Mouse (Mus musculus) embryonic facial prominence, embryonic 10.5 days (tissue): ENCODE measurements around the gene Gchfr. TPM values are rescaled to one million over a fixed set of nuclear protein-coding genes. Genes with fewer than 3 reads are reported as not detected.

Source experiments
- DNase-seq: peaks from one replicate; pipeline ENCODE4 v3.0.0-alpha.2; 2017; ENCODE audit warnings: low spot score
- H3K27ac ChIP-seq: fragments of 300-500 bp; sonication (generic); replicated peaks from 2 replicates; pipeline ENCODE4 v1.5.1; 2016; ENCODE audit warnings: mild to moderate bottlenecking
- H3K27me3 ChIP-seq: fragments of 300-500 bp; sonication (generic); replicated peaks from 2 replicates; pipeline ENCODE4 v1.6.1; 2016; ENCODE audit warnings: low read depth, mild to moderate bottlenecking; ENCODE audit not compliant: poor library complexity, severe bottlenecking
- H3K36me3 ChIP-seq: fragments of 300-500 bp; sonication (generic); replicated peaks from 2 replicates; pipeline ENCODE4 v1.6.1; 2016; ENCODE audit warnings: mild to moderate bottlenecking, moderate library complexity
- H3K4me1 ChIP-seq: fragments of 300-500 bp; sonication (generic); 2 replicates; pipeline ENCODE4 v1.6.1; 2016
- H3K4me3 ChIP-seq: fragments of 300-500 bp; sonication (generic); 2 replicates; pipeline ENCODE4 v1.5.1; 2016; ENCODE audit warnings: mild to moderate bottlenecking, moderate library complexity
- H3K9me3 ChIP-seq: fragments of 300-500 bp; sonication (generic); 2 replicates; pipeline ENCODE4 v1.6.1; 2016; ENCODE audit warnings: mild to moderate bottlenecking
- WGBS: fragments of 180-500 bp; shearing (Covaris S2); methylation state at CpG from one replicate; pipeline ENCODE4 v1.1.7; 2016; 5-methylcytosine and 5-hydroxymethylcytosine counted together
- polyA plus RNA-seq: library from polyadenylated mRNA; unstranded; fragments of >200 nt; fragmentation: Nextera tagmentation; extraction: Ambion mirVana; gene quantifications from 2 replicates; pipeline ENCODE4 v1.2.1, GENCODE M21; 2016

Gchfr gene
- 5.3 and 6.1 TPM in 2 replicates for polyA plus RNA-seq

GRCm38 (mm10) chr2:119166901-119167865 lies at the start of gene Gchfr:
Gene Gchfr (plus strand): TSS chr2:119167773.
- Histone ChIP-seq H3K27me3 (peaks cover 63% of the 10 kb centered on the region), H3K4me1 (peaks cover 28% of the 10 kb centered on the region), H3K4me3 (peak within 1 kb of the TSS; percentile 67), H3K9me3 (no peaks in the 10 kb centered on the region), H3K27ac (peak within 1 kb of the TSS; percentile 8; the same call in 1 of the 2 replicates), H3K36me3 (peaks cover 5% of the 10 kb centered on the region; the same call in 1 of the 2 replicates)
- peak; percentile 82 for DNase-seq
- under 1% methylated on average over 60 of the region's 60 CpGs for WGBS

GRCm38 (mm10) chr2:119136346-119136898 lies 31.2 kb upstream of the Gchfr start:
- DNase-seq: no peak
- WGBS: 85% methylated on average over 5 of the region's 5 CpGs
- no peaks in the 10 kb centered on the region for H3K9me3 ChIP-seq
- no peak overlapping the region for H3K4me3 ChIP-seq
- H3K4me1 ChIP-seq: no peaks in the 10 kb centered on the region
- H3K27ac ChIP-seq: no peak overlapping the region
- peaks cover 99% of the 10 kb centered on the region for H3K36me3 ChIP-seq
- H3K27me3 ChIP-seq: no peaks in the 10 kb centered on the region

GRCm38 (mm10) chr2:119145199-119145598 lies 22.4 kb upstream of the Gchfr start:
- WGBS: 81% methylated on average over 2 of the region's 2 CpGs
- H3K4me1 ChIP-seq: no peaks in the 10 kb centered on the region
- no peak overlapping the region for H3K4me3 ChIP-seq
- H3K27ac ChIP-seq: no peak overlapping the region
- H3K27me3 ChIP-seq: no peaks in the 10 kb centered on the region
- H3K9me3 ChIP-seq: peaks cover 4% of the 10 kb centered on the region; the same call in 1 of the 2 replicates
- DNase-seq: no peak
- H3K36me3 ChIP-seq: peaks cover 98% of the 10 kb centered on the region

GRCm38 (mm10) chr2:119146435-119146834 lies 21.1 kb upstream of the Gchfr start:
- no peak for DNase-seq
- Histone ChIP-seq H3K4me3 (no peak overlapping the region), H3K27ac (no peak overlapping the region), H3K27me3 (no peaks in the 10 kb centered on the region), H3K36me3 (peaks cover 98% of the 10 kb centered on the region), H3K4me1 (no peaks in the 10 kb centered on the region), H3K9me3 (peaks cover 4% of the 10 kb centered on the region; the same call in 1 of the 2 replicates)
- 92% methylated on average over 6 of the region's 6 CpGs for WGBS

GRCm38 (mm10) chr2:119147160-119147678 lies 20.4 kb upstream of the Gchfr start:
- H3K4me3 ChIP-seq: no peak overlapping the region
- no peaks in the 10 kb centered on the region for H3K27me3 ChIP-seq
- no peak for DNase-seq
- no peak overlapping the region for H3K27ac ChIP-seq
- H3K9me3 ChIP-seq: peaks cover 4% of the 10 kb centered on the region; the same call in 1 of the 2 replicates
- peaks cover 98% of the 10 kb centered on the region for H3K36me3 ChIP-seq
- 83% methylated on average over 22 of the region's 22 CpGs for WGBS
- no peaks in the 10 kb centered on the region for H3K4me1 ChIP-seq

- peaks cover 98% of the 10 kb centered on the region for H3K36me3 ChIP-seq
- H3K4me3 ChIP-seq: no peak overlapping the region
- no peak for DNase-seq
- 91% methylated on average over 8 of the region's 8 CpGs for WGBS
- peaks cover 4% of the 10 kb centered on the region; the same call in 1 of the 2 replicates for H3K9me3 ChIP-seq
- H3K4me1 ChIP-seq: no peaks in the 10 kb centered on the region
- H3K27ac ChIP-seq: no peak overlapping the region
- H3K27me3 ChIP-seq: no peaks in the 10 kb centered on the region
Observed at GRCm38 (mm10) chr2:119147775-119148174, 19.8 kb upstream of the Gchfr start.

- 90% methylated on average over 6 of the region's 6 CpGs for WGBS
- DNase-seq: no peak
- H3K27me3 ChIP-seq: no peaks in the 10 kb centered on the region
- H3K4me1 ChIP-seq: peaks cover 14% of the 10 kb centered on the region
- H3K27ac ChIP-seq: no peak overlapping the region
- H3K9me3 ChIP-seq: no peaks in the 10 kb centered on the region
- no peak overlapping the region for H3K4me3 ChIP-seq
- H3K36me3 ChIP-seq: peaks cover 75% of the 10 kb centered on the region
Observed at GRCm38 (mm10) chr2:119152255-119152654, 15.3 kb upstream of the Gchfr start.

- peaks cover 18% of the 10 kb centered on the region for H3K4me1 ChIP-seq
- H3K4me3 ChIP-seq: no peak overlapping the region
- peaks cover 51% of the 10 kb centered on the region for H3K36me3 ChIP-seq
- H3K9me3 ChIP-seq: no peaks in the 10 kb centered on the region
- 81% methylated on average over 2 of the region's 2 CpGs for WGBS
- H3K27me3 ChIP-seq: no peaks in the 10 kb centered on the region
- no peak for DNase-seq
- H3K27ac ChIP-seq: no peak overlapping the region
Observed at GRCm38 (mm10) chr2:119154683-119155082, 12.9 kb upstream of the Gchfr start.

GRCm38 (mm10) chr2:119155388-119155787 lies 12.2 kb upstream of the Gchfr start:
- Histone ChIP-seq H3K27me3 (no peaks in the 10 kb centered on the region), H3K27ac (no peak overlapping the region), H3K9me3 (no peaks in the 10 kb centered on the region), H3K4me3 (peak overlapping the region; percentile 98), H3K36me3 (peaks cover 44% of the 10 kb centered on the region), H3K4me1 (peaks cover 18% of the 10 kb centered on the region)
- DNase-seq: no peak
- WGBS: 87% methylated on average over 9 of the region's 9 CpGs

- 8% methylated on average over 34 of the region's 34 CpGs for WGBS
- DNase-seq: no peak
- Histone ChIP-seq H3K36me3 (peaks cover 36% of the 10 kb centered on the region), H3K4me3 (peak overlapping the region; percentile 98), H3K27ac (peak overlapping the region; percentile 87), H3K27me3 (no peaks in the 10 kb centered on the region), H3K9me3 (no peaks in the 10 kb centered on the region), H3K4me1 (peaks cover 20% of the 10 kb centered on the region)
Observed at GRCm38 (mm10) chr2:119156081-119156680, 11.4 kb upstream of the Gchfr start.

- H3K4me1 ChIP-seq: peaks cover 23% of the 10 kb centered on the region
- H3K27ac ChIP-seq: peak within 1 kb of the TSS; percentile 87
- H3K36me3 ChIP-seq: peaks cover 28% of the 10 kb centered on the region
- H3K4me3 ChIP-seq: peak within 1 kb of the TSS; percentile 98
- WGBS: under 1% methylated on average over 57 of the region's 57 CpGs
- no peaks in the 10 kb centered on the region for H3K27me3 ChIP-seq
- DNase-seq: peak; percentile 94
- no peaks in the 10 kb centered on the region for H3K9me3 ChIP-seq
Observed at GRCm38 (mm10) chr2:119156681-119157572, 10.6 kb upstream of the Gchfr start, which contains the start of gene Rmdn3. Gene Rmdn3 (minus strand): TSS chr2:119157034.
